Mouse (Mus musculus): ENCODE measurements around the gene Ube4b. TPM values are rescaled to one million over a fixed set of nuclear protein-coding genes. Genes with fewer than 3 reads are reported as not detected.
A peak's percentile ranks its signal among the peaks of the same experiment; 100 is the strongest.

Gene Ube4b
- polyA plus RNA-seq, 2 experiments from 2014 or later: 15.4 to 21.1 TPM

- ATAC-seq: no peak
Observed at GRCm38 (mm10) chr4:149429592-149429991, 3.0 kb upstream of the Ube4b start.

- ATAC-seq: peak; percentile 37
Observed at GRCm38 (mm10) chr4:149425801-149426292, 702 bp downstream of the Ube4b start.

- no peak for ATAC-seq
Observed at GRCm38 (mm10) chr4:149424755-149425154, 1.8 kb downstream of the Ube4b start.

- no peak for ATAC-seq
Observed at GRCm38 (mm10) chr4:149417854-149418365, 8.6 kb downstream of the Ube4b start.

GRCm38 (mm10) chr4:149416986-149417385, 9.6 kb downstream of the Ube4b start:
- no peak for ATAC-seq

- no peak for ATAC-seq
Observed at GRCm38 (mm10) chr4:149416417-149416816, 10.1 kb downstream of the Ube4b start.

- no peak for ATAC-seq
Observed at GRCm38 (mm10) chr4:149415651-149416169, 10.8 kb downstream of the Ube4b start.

- no peak for ATAC-seq
Observed at GRCm38 (mm10) chr4:149414259-149414658, 12.3 kb downstream of the Ube4b start.

GRCm38 (mm10) chr4:149409759-149410158, 16.8 kb downstream of the Ube4b start:
- ATAC-seq: no peak

- no peak for ATAC-seq
Observed at GRCm38 (mm10) chr4:149408331-149408730, 18.2 kb downstream of the Ube4b start.

- ATAC-seq: no peak
Observed at GRCm38 (mm10) chr4:149407461-149407860, 19.1 kb downstream of the Ube4b start.

GRCm38 (mm10) chr4:149405713-149406443, 20.7 kb downstream of the Ube4b start:
- no peak for ATAC-seq

GRCm38 (mm10) chr4:149404640-149405465, 21.7 kb downstream of the Ube4b start:
- ATAC-seq: no peak

- ATAC-seq: peak; percentile 88
Observed at GRCm38 (mm10) chr4:149403037-149403436, 23.5 kb downstream of the Ube4b start.

- peak; percentile 29 for ATAC-seq
Observed at GRCm38 (mm10) chr4:149401591-149401982, 25.0 kb downstream of the Ube4b start.

- ATAC-seq: no peak
Observed at GRCm38 (mm10) chr4:149400878-149401590, 25.5 kb downstream of the Ube4b start.

GRCm38 (mm10) chr4:149399331-149399910, 27.1 kb downstream of the Ube4b start:
- no peak for ATAC-seq

- ATAC-seq: no peak
Observed at GRCm38 (mm10) chr4:149398181-149398735, 28.3 kb downstream of the Ube4b start.

- no peak for ATAC-seq
Observed at GRCm38 (mm10) chr4:149396433-149397306, 29.9 kb downstream of the Ube4b start.

- no peak for ATAC-seq
Observed at GRCm38 (mm10) chr4:149395581-149395980, 31.0 kb downstream of the Ube4b start.

GRCm38 (mm10) chr4:149394292-149394691, 32.3 kb downstream of the Ube4b start:
- no peak for ATAC-seq

Data from activated CD4-positive, CD25-positive, alpha-beta regulatory T cell, adult 4 months (primary cell).